Mouse (Mus musculus): ENCODE measurements at regions not wholly inside any gene's neighbourhood (a gene's known extent, or its start where the extent isn't known, plus 50 kb on each side); places are given as distances from the start of the nearest gene placed in this dataset.

GRCm38 (mm10) chr5:12674134-12674533, 290.9 kb downstream of the Sema3d start:
- TF ChIP-seq USF1 (IDR thresholded peaks at IDR 0.05; ENCODE audit: low read depth, low read length) (no peak), CTCF (conservative IDR thresholded peaks at IDR 0.05 in 1 of 2, IDR thresholded peaks at IDR 0.05 in 1 of 2; ENCODE audit: low read depth in 2 of 2, low read length in 2 of 2) (no peak), EP300 (IDR thresholded peaks at IDR 0.05; ENCODE audit: low read length) (no peak), MAX (IDR thresholded peaks at IDR 0.05; ENCODE audit: low read length) (no peak), MXI1 (IDR thresholded peaks at IDR 0.05; ENCODE audit: low read depth, low read length) (no peak), PAX5 (IDR thresholded peaks at IDR 0.05; ENCODE audit: low read length) (no peak), TCF12 (IDR thresholded peaks at IDR 0.05; ENCODE audit: low read depth, low read length) (no peak), ZNF384 (IDR thresholded peaks at IDR 0.05; ENCODE audit: low read depth, low read length) (no peak), MAFK (IDR thresholded peaks at IDR 0.05; ENCODE audit: insufficient replicate concordance, low read length) (no peak), HCFC1 (IDR thresholded peaks at IDR 0.05; ENCODE audit: low read depth, low read length) (no peak)

All from CH12.LX (cell line).